9 mouse cellular contexts compared by ENCODE assay signal in the genomic region with DNA sequence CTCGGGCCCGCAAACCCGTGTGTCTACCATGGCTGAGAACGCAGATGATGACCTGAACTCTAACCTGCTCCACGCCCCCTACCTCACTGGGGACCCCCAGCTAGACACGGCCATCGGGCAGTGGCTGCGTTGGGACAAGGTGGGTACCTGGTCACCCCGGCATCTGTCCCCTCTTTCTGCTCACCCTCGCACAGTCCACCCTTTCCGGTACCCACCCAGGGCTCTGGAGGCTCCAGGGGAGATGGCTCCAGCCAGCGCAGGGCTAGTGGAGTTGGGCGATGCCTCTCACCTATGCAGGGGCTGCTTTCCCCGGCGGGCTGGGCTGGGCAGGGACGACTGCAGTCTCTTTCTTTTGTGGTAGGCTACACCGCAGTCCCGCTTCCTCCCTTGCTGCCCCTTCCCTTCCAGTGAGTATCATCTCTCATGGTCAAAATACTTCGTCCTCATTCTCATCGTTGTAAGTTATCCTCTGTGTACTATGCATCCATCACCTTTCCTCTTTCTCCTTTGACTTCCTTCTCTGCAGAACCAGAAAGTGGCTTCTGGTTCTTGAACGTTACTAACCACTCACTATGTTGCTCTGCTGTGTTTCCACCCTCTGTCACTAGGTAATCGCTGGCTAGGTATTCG. TPM values are rescaled to one million over a fixed set of nuclear protein-coding genes. Genes with fewer than 3 reads are reported as not detected.
DNase-seq lines count a peak whose midpoint lies in the region; ATAC-seq and TF ChIP-seq lines count a peak whose summit lies in the region.
"Had no signal": no experiment of that assay in that cellular context is flagged by ENCODE, and none has a peak within 500 bp of the region (broad histone marks: within the 10 kb centered on the region; RNA-seq: fewer than 3 reads in every experiment).

No protein-coding gene starts in this region.

- H3K4me3 ChIP-seq in left cerebral cortex, adult 2 months = peak overlapping the region; percentile 64
- H3K4me3 ChIP-seq in cortical plate, adult 2 months (ENCODE audit: insufficient read depth, low read length) = peak overlapping the region; percentile 99
- H3K4me3 ChIP-seq in hindbrain, embryonic 11.5 days (ENCODE audit: low read depth, low read length) = peak overlapping the region; percentile 90
- peak overlapping the region; percentile 82 for H3K4me3 ChIP-seq in liver, embryonic 14.5 days (ENCODE audit: insufficient read depth in 1 of 2, low read depth in 2 of 2, low read length in 2 of 2)

- peak; percentile 29 to 40 for DNase-seq in left cerebral cortex, adult 2 months (ENCODE audit: extremely low spot score in 1 of 2, low spot score in 2 of 2)
- no peak for DNase-seq in left cerebral cortex, adult 11 months (ENCODE audit: low spot score)
- peak; percentile 32 for DNase-seq in MN1 (ENCODE audit: low spot score)
- DNase-seq in hindbrain, embryonic 11.5 days (ENCODE audit: low spot score) = no peak
- DNase-seq in liver, embryonic 14.5 days (ENCODE audit: low read depth in 3 of 3, low spot score in 3 of 3) = no peak
- peak; percentile 43 for DNase-seq in ovary, postnatal 36 days (ENCODE audit: low spot score)
- no peak for DNase-seq in frontal cortex, postnatal 14 days (ENCODE audit: low spot score in 2 of 2)

- no peak for TF ChIP-seq POLR2A in cortical plate, adult 2 months (IDR thresholded peaks at IDR 0.05; ENCODE audit: extremely low read depth, insufficient read depth, low read length)

- H3K4me1 ChIP-seq in cortical plate, adult 2 months (ENCODE audit: control insufficient read depth, insufficient read depth, low read length) = peaks cover 1% of the 10 kb centered on the region; the same call in 1 of the 2 replicates
- no peaks in the 10 kb centered on the region for H3K4me1 ChIP-seq in hindbrain, embryonic 11.5 days (replicated peaks; ENCODE audit: control insufficient read depth, insufficient read depth, low read length)
- H3K4me1 ChIP-seq in liver, embryonic 14.5 days (replicated peaks; ENCODE audit: control insufficient read depth in 2 of 2, insufficient read depth in 2 of 2, low read length in 1 of 2) = peaks cover 7 to 9% of the 10 kb centered on the region in 2 experiments; a peak in 3 of 4 replicates

- TF ChIP-seq EP300 in liver, embryonic 14.5 days (IDR thresholded peaks at IDR 0.05; ENCODE audit: low read depth) = no peak

- H3K9me3 ChIP-seq in hindbrain, embryonic 11.5 days (ENCODE audit: control insufficient read depth, low read length) = no peaks in the 10 kb centered on the region
- no peaks in the 10 kb centered on the region for H3K9me3 ChIP-seq in liver, embryonic 14.5 days (ENCODE audit: control insufficient read depth, low read length)

- H3K9ac ChIP-seq in hindbrain, embryonic 11.5 days (ENCODE audit: low read depth, low read length) = peak overlapping the region; percentile 89
- peak overlapping the region; percentile 89 for H3K9ac ChIP-seq in liver, embryonic 14.5 days (replicated peaks)

- H3K27ac ChIP-seq in left cerebral cortex, adult 2 months = peak overlapping the region; percentile 97
- H3K27ac ChIP-seq in cortical plate, adult 2 months (ENCODE audit: insufficient read depth, low read length) = peak overlapping the region; percentile 89
- peak overlapping the region; percentile 90 for H3K27ac ChIP-seq in hindbrain, embryonic 11.5 days (ENCODE audit: low read depth, low read length)
- peak overlapping the region; percentile 91 for H3K27ac ChIP-seq in liver, embryonic 14.5 days

- no peaks in the 10 kb centered on the region for H3K27me3 ChIP-seq in hindbrain, embryonic 11.5 days (ENCODE audit: control insufficient read depth, insufficient read depth, low read length)
- no peaks in the 10 kb centered on the region for H3K27me3 ChIP-seq in liver, embryonic 14.5 days (ENCODE audit: control insufficient read depth, insufficient read depth, low read length)

- peak; percentile 62 for ATAC-seq in hindbrain, embryonic 11.5 days (ENCODE audit: low FRiP score)
- peak; percentile 50 for ATAC-seq in liver, embryonic 14.5 days (ENCODE audit: insufficient read depth)

- intact Hi-C loops in left cerebral cortex, adult 2 months (cut with DNase I) = loop anchor here (2.0 to 5.0 kb wide), 3 partner anchors 107 to 379 kb away; partner anchors contain the start of genes Mrpl48, Pold3, Rab6a and Rnf169

- peak overlapping the region; percentile 90 for H3K4me2 ChIP-seq in hindbrain, embryonic 11.5 days (replicated peaks; ENCODE audit: low read depth, low read length)
- H3K4me2 ChIP-seq in liver, embryonic 14.5 days (ENCODE audit: low read depth) = peak overlapping the region; percentile 96

- no peak for TF ChIP-seq CTCF in left cerebral cortex, adult 2 months (IDR thresholded peaks at IDR 0.05)
- no peak for TF ChIP-seq CTCF in cortical plate, adult 2 months (IDR thresholded peaks at IDR 0.05; ENCODE audit: extremely low read depth, insufficient read depth, low read length)
- TF ChIP-seq CTCF in liver, embryonic 14.5 days (IDR thresholded peaks at IDR 0.05; ENCODE audit: low read depth) = no peak

- no peaks in the 10 kb centered on the region for H3K36me3 ChIP-seq in hindbrain, embryonic 11.5 days (ENCODE audit: control insufficient read depth, insufficient read depth, low read length)
- no peaks in the 10 kb centered on the region for H3K36me3 ChIP-seq in liver, embryonic 14.5 days (replicated peaks; ENCODE audit: control insufficient read depth, insufficient read depth, low read depth)

- WGBS in hindbrain, embryonic 11.5 days = under 1% methylated on average over 23 of the region's 23 CpGs
- 2% methylated on average over 23 of the region's 23 CpGs for WGBS in liver, embryonic 14.5 days (ENCODE audit: insufficient replicate concordance)

RNA-seq across cellular contexts. Expression of gene Pgm2l1, which starts 0.8 kb away (rescaled TPM):
- 100 to 1,000 TPM; 278 to 282 TPM for total RNA-seq in left cerebral cortex, adult 2 months (2021)
- polyA plus RNA-seq in cortical plate, adult 2 months (2012; rRNA removed) = 91.0 and 97.7 TPM in 2 replicates
- polyA plus RNA-seq in hindbrain, embryonic 11.5 days (2014; fragmentation: Nextera tagmentation; extraction: Ambion mirVana) = 9.1 and 14.9 TPM in 2 replicates
- polyA plus RNA-seq in liver, embryonic 14.5 days (2012; rRNA removed) = 1.6 and 2.4 TPM in 2 replicates
- 1.3 TPM in 2 replicates for polyA plus RNA-seq in liver, embryonic 14.5 days (2014; fragmentation: Nextera tagmentation; extraction: Ambion mirVana)

RNA-seq across cellular contexts. Expression of gene Kcne3, which starts 51.7 kb away (rescaled TPM):
- under 1 TPM in 1 of 2 experiments, not detected in 1; 0.48 TPM for total RNA-seq in left cerebral cortex, adult 2 months (2021)
- 0.44 and 0.57 TPM in 2 replicates for polyA plus RNA-seq in cortical plate, adult 2 months (2012; rRNA removed)
- 3.4 and 3.9 TPM in 2 replicates for polyA plus RNA-seq in hindbrain, embryonic 11.5 days (2014; fragmentation: Nextera tagmentation; extraction: Ambion mirVana)
- polyA plus RNA-seq in liver, embryonic 14.5 days (2012; rRNA removed) = 1.4 TPM in 2 replicates
- 0.88 and 1.2 TPM in 2 replicates for polyA plus RNA-seq in liver, embryonic 14.5 days (2014; fragmentation: Nextera tagmentation; extraction: Ambion mirVana)
- total RNA-seq: layer of hippocampus, postnatal 10 days had no signal

RNA-seq across cellular contexts. Expression of gene P4ha3, which starts 57.3 kb away (rescaled TPM):
- 1 to 10 TPM; 6.5 to 8.5 TPM for total RNA-seq in left cerebral cortex, adult 2 months (2021)
- 3.1 and 3.7 TPM in 2 replicates for polyA plus RNA-seq in cortical plate, adult 2 months (2012; rRNA removed)
- polyA plus RNA-seq in hindbrain, embryonic 11.5 days (2014; fragmentation: Nextera tagmentation; extraction: Ambion mirVana) = 7.4 and 9.6 TPM in 2 replicates
- polyA plus RNA-seq in liver, embryonic 14.5 days (2012; rRNA removed) = 1.5 and 1.9 TPM in 2 replicates
- 0.83 and 0.99 TPM in 2 replicates for polyA plus RNA-seq in liver, embryonic 14.5 days (2014; fragmentation: Nextera tagmentation; extraction: Ambion mirVana)

Comparison
In these comparisons a context has a peak if more than half of its experiments do, and no peak if none do; other contexts are left out.
1. DNase-seq: peak in left cerebral cortex, adult 2 months (2 of 2), MN1 (single experiment) and ovary, postnatal 36 days (single experiment); none in left cerebral cortex, adult 11 months (single experiment), hindbrain, embryonic 11.5 days (single experiment), liver, embryonic 14.5 days (0 of 3) and frontal cortex, postnatal 14 days (0 of 2).
2. Peak in every context shown above with its lines, with median percentiles within 50 percentile points of each other: H3K27ac ChIP-seq and H3K4me3 ChIP-seq.